Mouse (Mus musculus) ES-CJ7 (cell line): ENCODE data around the gene Dhh.

Experiments
- DNase-seq: peaks from one replicate; pipeline ENCODE4 v3.0.0; 2011; ENCODE audit warnings: low read depth, low spot score

Gene Dhh

GRCm38 (mm10) chr15:98916016-98916415 lies 17.7 kb upstream of the Dhh start:
- no peak for DNase-seq

- no peak for DNase-seq
Measured at GRCm38 (mm10) chr15:98914903-98915302, 16.6 kb upstream of the Dhh start.

- peak; percentile 83 for DNase-seq
Measured at GRCm38 (mm10) chr15:98904692-98905091, 6.4 kb upstream of the Dhh start.

- DNase-seq: no peak
Measured at GRCm38 (mm10) chr15:98902600-98902999, 4.3 kb upstream of the Dhh start.

GRCm38 (mm10) chr15:98901530-98901929 lies 3.2 kb upstream of the Dhh start:
- no peak for DNase-seq

- DNase-seq: peak; percentile 50
Measured at GRCm38 (mm10) chr15:98897495-98897894, 845 bp downstream of the Dhh start.

- peak; percentile 75 for DNase-seq
Measured at GRCm38 (mm10) chr15:98895635-98896589, 2.4 kb downstream of the Dhh start.

- DNase-seq: no peak
Measured at GRCm38 (mm10) chr15:98894746-98895634, 3.4 kb downstream of the Dhh start.

GRCm38 (mm10) chr15:98893940-98894745 lies 4.2 kb downstream of the Dhh start, which contains the start of gene Rhebl1:
Gene Rhebl1, minus strand, starts transcription at chr15:98894540.
- DNase-seq: no peak

- DNase-seq: peak; percentile 69
Measured at GRCm38 (mm10) chr15:98893036-98893435, 5.3 kb downstream of the Dhh start.

GRCm38 (mm10) chr15:98891907-98892606 lies 6.3 kb downstream of the Dhh start:
- DNase-seq: peak; percentile 93

- DNase-seq: peak; percentile 90
Measured at GRCm38 (mm10) chr15:98891198-98891742, 7.1 kb downstream of the Dhh start.

GRCm38 (mm10) chr15:98887526-98887925 lies 10.8 kb downstream of the Dhh start:
- DNase-seq: no peak

- no peak for DNase-seq
Measured at GRCm38 (mm10) chr15:98886667-98887387, 11.5 kb downstream of the Dhh start.

GRCm38 (mm10) chr15:98884106-98884505 lies 14.2 kb downstream of the Dhh start:
- DNase-seq: no peak

- DNase-seq: no peak
Measured at GRCm38 (mm10) chr15:98883661-98884060, 14.7 kb downstream of the Dhh start.

GRCm38 (mm10) chr15:98881656-98882008 lies 16.7 kb downstream of the Dhh start:
- DNase-seq: no peak

GRCm38 (mm10) chr15:98880978-98881655 lies 17.2 kb downstream of the Dhh start:
- peak; percentile 98 for DNase-seq

- DNase-seq: peak; percentile 85
Measured at GRCm38 (mm10) chr15:98877331-98877730, 21.0 kb downstream of the Dhh start.
